Mouse (Mus musculus): ENCODE data around the gene Crygs. TPM values are rescaled to one million over a fixed set of nuclear protein-coding genes. Genes with fewer than 3 reads are reported as not detected.
A peak's percentile ranks its signal among the peaks of the same experiment; 100 is the strongest.
"Not testable (repeated sequence)": the region's sequence is repeated elsewhere in the genome, so short reads cannot be mapped to it uniquely, and the experiment has no call there.

Gene Crygs
- total RNA-seq, 1 experiment from 2014 or later, result not detected

DNA sequence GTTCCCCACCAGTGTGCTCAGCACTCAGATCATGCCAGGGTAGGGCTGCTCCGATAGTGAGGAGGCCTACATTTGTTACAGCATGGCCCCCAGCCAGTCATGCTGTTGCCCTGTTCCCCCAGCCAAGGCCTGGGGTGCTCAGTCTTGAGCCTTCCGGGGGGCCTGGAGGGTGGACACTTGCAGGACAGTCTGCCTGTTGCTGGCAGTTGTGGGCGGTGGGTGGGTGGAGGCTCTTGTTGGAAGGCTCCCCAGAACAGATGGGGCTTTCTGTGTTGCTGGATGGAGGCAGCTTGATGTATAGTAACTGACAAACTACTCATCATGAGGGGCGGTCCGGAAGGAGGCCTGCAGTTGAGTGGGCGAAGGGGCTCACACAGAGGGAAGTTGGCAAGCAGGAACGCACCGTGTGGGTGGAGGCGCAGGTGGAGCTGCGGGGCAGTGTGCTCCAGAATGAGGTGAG is 21.4 kb downstream of the Crygs start:
- no peak for DNase-seq

DNA sequence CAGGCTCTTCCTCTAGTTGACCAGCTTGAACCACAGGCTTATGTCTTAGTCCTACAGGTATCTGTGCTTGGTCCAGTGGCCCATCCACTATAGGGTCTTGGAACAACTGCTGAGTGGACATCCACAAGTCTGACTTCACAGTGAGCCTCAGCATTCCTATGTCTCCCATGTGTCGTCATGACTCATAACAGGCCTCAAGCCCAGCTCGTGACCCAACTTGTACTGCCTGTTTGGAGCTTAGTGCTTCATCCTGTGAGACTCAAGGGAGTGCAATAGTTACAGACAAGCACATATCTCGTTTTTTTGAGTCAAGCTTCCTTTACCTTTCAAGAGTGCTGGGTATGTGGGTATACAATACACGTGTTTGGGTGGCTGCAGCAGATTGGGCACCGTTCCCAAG is 28.7 kb downstream of the Crygs start:
- DNase-seq, result no peak

DNA sequence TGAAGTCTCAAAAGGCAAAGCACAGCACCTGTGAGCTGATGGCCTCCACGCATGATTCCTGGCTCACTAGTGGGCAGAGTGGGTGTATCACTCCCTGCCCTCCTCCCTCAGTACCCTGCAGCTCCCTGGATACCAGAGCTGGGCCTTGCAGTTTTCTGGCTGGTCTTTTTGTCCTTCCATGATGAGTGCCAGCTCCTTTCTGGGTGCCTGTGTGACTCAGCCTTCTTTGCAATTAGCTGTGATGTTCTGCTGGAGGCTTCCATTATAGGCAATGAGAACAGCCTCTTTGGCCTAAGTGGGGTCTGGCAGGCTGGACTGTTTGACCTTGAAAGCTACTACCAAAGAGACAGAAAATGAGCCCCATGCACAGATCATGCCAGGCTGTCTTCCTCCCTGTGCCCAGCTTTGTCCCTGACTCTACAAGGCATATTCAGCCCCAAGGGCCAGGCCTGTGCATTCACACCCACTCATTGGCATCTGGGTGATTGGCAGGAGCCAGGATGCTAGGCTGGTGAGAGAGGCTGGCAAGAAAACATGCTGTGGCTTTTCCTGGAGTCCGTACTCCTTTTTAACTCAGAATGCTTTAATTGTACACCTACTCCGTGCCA is 32.0 kb downstream of the Crygs start:
- no peak for DNase-seq

DNA sequence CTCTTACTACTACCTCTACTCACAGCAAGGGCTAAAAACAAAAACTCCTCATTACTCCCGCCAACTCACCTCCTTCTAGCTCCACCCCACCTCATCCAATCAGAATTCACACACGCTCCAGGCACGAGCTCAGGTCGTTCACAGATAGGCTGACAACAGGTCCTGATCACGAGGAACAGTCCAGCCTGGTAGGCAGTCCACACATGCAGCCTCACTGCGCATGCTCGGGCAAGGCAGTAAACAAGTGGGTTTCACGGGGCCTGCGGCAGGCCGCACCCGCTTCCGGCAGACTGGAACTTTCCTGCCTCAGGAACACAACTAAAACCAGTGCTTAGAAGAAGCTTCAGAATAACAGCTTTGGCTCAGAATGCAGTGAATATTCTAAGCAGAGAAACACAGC is 33.1 kb downstream of the Crygs start:
- DNase-seq, result not testable (repeated sequence)

DNA sequence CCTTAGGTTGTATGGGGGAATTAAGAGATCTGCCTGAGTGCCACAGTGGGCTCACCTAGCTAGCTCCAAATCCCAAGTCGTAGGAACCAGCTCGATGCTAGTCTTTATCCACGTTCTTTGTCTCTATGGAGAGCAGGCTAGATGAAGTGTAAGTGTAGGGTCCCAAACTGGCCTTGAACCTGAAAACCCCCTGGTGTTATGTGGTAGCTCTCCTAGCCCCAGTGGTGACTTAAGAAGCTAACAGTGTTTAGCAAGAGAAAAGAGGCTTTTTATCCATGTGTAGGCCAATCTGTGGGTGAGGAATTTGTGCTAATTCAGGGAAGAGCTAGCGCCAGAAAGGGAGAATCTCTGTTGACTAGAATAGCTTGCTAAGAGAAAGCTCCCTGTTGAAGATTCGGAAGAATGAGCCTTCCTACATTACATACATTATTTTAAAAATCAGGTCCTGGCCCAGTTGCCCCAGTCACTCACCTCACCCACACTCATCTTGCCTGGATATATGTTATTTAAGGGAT is 35.8 kb downstream of the Crygs start:
- DNase-seq, result no peak

DNA sequence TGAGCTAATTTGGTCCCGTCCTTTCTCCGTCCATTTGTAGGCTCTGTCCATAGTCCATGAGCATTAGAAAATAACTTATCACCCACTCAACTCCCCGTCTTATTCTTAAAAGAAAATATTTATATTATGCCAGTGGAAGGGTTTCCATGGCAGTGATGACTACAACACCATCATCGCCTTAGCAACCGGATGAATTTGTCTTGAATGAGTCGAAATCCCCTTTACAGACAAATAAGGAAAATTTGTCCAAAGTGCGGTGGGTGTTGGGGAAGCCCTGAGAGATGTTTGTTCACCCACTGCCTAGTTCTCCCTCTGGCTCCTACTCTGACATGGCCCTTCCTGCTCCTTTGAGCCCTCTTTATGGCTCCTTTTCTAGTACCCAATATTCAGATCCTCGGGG is 42.7 kb downstream of the Crygs start:
- no peak for DNase-seq

DNA sequence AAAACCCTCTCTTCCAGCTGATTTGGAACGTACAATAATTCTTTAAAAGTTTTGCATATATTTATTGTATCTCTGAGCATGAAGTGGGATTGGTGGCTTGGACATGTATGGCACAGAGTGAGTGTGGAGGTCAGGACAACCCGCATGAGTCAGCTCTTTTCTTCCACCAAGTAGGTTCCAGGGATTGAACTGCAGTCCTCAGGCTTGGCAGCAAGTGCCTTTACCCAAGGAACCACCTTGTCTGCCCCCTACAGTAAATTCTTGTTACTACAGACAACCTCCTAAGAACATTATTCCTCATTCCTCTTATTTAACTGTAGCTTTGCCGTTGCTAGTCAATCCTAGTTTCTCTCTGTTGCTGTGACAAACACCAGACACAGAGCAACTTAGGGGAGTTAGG is 44.0 kb downstream of the Crygs start:
- no peak for DNase-seq

DNA sequence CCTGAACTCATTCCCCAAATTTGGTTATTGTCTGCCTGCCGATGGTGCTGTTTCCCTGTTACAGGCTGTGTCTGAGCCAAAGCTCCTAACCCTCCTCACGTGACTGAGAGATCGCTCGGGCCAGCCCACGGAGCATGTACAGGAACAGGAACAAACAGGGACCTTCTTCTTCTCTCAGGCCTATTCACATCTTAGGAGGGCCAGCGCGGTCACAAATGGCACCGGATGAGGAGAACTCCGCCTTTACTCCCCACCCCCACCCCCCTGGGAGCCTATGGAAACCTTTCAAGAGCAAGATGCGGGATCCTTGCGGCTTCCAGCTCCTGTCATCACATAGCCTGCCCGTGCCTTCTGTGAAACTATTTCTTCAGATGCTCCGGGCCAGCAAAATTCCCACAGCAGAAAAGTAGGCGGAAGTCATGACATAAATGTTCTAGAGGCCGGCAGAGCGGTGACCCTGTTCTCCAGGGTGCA is 44.6 kb downstream of the Crygs start:
- DNase-seq, result peak; percentile 25

DNA sequence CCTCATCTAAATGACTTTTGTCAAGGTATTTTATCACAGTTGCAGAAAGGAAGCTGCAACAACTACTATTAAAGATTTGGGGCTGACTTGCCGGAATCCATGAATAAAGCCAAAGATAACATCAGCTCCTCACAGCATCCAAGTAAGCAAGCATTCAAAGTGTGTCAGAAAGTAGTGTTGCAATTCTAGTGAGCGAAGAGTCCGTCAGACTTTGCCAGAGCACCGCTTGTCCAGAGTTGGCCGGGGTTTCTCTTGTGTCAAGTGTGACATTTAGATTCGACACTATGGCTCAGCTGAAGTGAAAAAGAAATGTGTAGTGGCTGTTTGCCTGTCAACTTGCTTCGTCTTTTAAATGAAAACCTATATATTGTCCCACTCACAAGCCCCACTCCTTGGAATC is 45.8 kb downstream of the Crygs start:
- no peak for DNase-seq

Other genes starting within 250 kb of the Crygs start
- gene Dgkg, start 154.4 kb downstream of the Crygs start, total RNA-seq (2021), result 3.1 and 3.9 TPM in 2 replicates
- 18.3 and 18.5 TPM in 2 replicates for gene Tbccd1, start 46.1 kb upstream of the Crygs start, total RNA-seq (2021)
- 73.5 and 73.9 TPM in 2 replicates for gene Dnajb11, start 46.3 kb upstream of the Crygs start, total RNA-seq (2021)
- gene Ahsg, start 79.7 kb upstream of the Crygs start, total RNA-seq (2021), result 223 and 3,596 TPM in 2 replicates
- gene Fetub, start 106.8 kb upstream of the Crygs start, total RNA-seq (2021), result 30.2 and 120 TPM in 2 replicates
- gene Hrg, start 139.5 kb upstream of the Crygs start, total RNA-seq (2021), result 10.0 and 153 TPM in 2 replicates
- 28.3 and 64.6 TPM in 2 replicates for gene Kng2, start 217.9 kb upstream of the Crygs start, total RNA-seq (2021)
- 13.1 and 215 TPM in 2 replicates for gene Kng1, start 246.3 kb upstream of the Crygs start, total RNA-seq (2021)